Mouse (Mus musculus) lung, postnatal 0 days (tissue): ENCODE measurements around the gene Gm3238. TPM values are rescaled to one million over a fixed set of nuclear protein-coding genes. Genes with fewer than 3 reads are reported as not detected.
"Not testable (repeated sequence)": the region's sequence is repeated elsewhere in the genome, so short reads cannot be mapped to it uniquely, and the experiment has no call there.

Source experiments
- ATAC-seq: fragments of 200-750 bp; cut with Nextera tagmentation; 2 replicates; pipeline ENCODE4 v1.8.0; 2017; ENCODE audit warnings: moderate library complexity
- DNase-seq: peaks from one replicate; pipeline ENCODE4 v3.0.0-alpha.2; 2016; ENCODE audit warnings: low spot score
- H3K27ac ChIP-seq: fragments of 300-500 bp; sonication (generic); 2 replicates; pipeline ENCODE4 v1.5.1; 2014; ENCODE audit warnings: antibody characterized with exemption, mild to moderate bottlenecking, low read length, mixed read lengths
- H3K27me3 ChIP-seq: fragments of 300-500 bp; sonication (generic); replicated peaks from 2 replicates; pipeline ENCODE4 v1.6.1; 2014; ENCODE audit warnings: low read length, mixed read lengths; ENCODE audit not compliant: insufficient read depth
- H3K36me3 ChIP-seq: fragments of 300-500 bp; sonication (generic); 2 replicates; pipeline ENCODE4 v1.6.1; 2014; ENCODE audit warnings: low read length, mixed read lengths; ENCODE audit not compliant: insufficient read depth
- H3K4me1 ChIP-seq: fragments of 300-500 bp; sonication (generic); 2 replicates; pipeline ENCODE4 v1.6.1; 2014; ENCODE audit warnings: antibody characterized with exemption, low read depth, low read length, mixed read lengths; ENCODE audit not compliant: insufficient read depth
- H3K4me2 ChIP-seq: fragments of 300-500 bp; sonication (generic); replicated peaks from 2 replicates; pipeline ENCODE4 v1.6.1; 2014; ENCODE audit warnings: low read depth, mild to moderate bottlenecking, low read length, moderate library complexity, mixed read lengths
- H3K4me3 ChIP-seq: fragments of 300-500 bp; sonication (generic); 2 replicates; pipeline ENCODE4 v1.5.1; 2014; ENCODE audit warnings: low read depth, low read length
- H3K9ac ChIP-seq: fragments of 300-500 bp; sonication (generic); replicated peaks from 2 replicates; pipeline ENCODE4 v1.6.1; 2014; ENCODE audit warnings: low read depth, mild to moderate bottlenecking
- H3K9me3 ChIP-seq: fragments of 300-500 bp; sonication (generic); 2 replicates; pipeline ENCODE4 v1.6.1; 2016; ENCODE audit warnings: low read length, mixed read lengths
- CTCF ChIP-seq: IDR thresholded peaks from 2 replicates; pipeline ENCODE4 v1.5.1; 2016; ENCODE audit warnings: antibody characterized with exemption, mild to moderate bottlenecking
- EP300 ChIP-seq: IDR thresholded peaks from 2 replicates; pipeline ENCODE4 v1.6.1; 2016; ENCODE audit warnings: antibody characterized with exemption, mild to moderate bottlenecking, control low read depth
- WGBS: fragments of 180-500 bp; shearing (Covaris S2); extraction: QIAGEN DNeasy Blood & Tissue Kit; methylation state at CpG from one replicate; pipeline ENCODE4 v1.1.7; 2014; 5-methylcytosine and 5-hydroxymethylcytosine counted together
- polyA plus RNA-seq: library from polyadenylated mRNA; unstranded; fragments of >200 nt; fragmentation: Nextera tagmentation; extraction: Ambion mirVana; gene quantifications from 2 replicates; pipeline ENCODE4 v1.2.1, GENCODE M21; 2015

The Gm3238 gene
- polyA plus RNA-seq, 1 experiment from 2014 or later, result not detected

DNA sequence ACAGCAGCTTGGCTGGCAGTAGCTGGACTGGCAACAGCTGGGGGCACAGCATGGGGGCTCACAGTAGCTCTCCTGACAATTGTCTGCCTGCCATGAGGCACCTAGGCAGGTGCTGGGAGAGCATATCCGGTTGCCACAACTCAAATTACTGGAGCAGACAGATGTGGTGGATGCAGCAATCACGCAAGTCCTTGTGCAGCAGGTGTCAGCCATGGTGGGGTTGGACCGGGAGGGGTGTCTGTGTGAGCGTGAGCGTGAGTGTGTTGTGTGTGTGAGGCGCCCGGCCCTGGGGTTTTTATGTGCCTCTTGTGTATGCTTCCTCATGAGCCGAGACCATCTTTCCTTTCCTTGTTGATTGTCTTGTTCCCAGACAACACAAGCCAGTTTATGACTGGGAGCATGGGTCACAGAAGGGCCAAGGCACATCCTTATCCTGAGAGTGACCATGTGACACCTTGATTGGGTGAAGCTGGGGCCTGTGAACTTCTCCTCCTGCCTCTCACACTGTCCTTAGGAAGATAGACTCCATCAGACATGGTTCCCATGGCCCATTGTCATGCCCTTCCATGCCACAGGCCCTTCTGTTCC is 27.9 kb upstream of the Gm3238 start, which contains the start of gene Gm19668:
Gm19668 (minus strand) TSS at position 213 of the 588 bp plus-strand sequence.
- WGBS, result 59% methylated on average over 8 of the region's 8 CpGs
- no peak within 1 kb of the TSS for H3K4me3 ChIP-seq
- TF ChIP-seq CTCF (no peak), EP300 (no peak)
- no peaks in the 10 kb centered on the region for H3K27me3 ChIP-seq
- no peak within 1 kb of the TSS for H3K9ac ChIP-seq
- H3K36me3 ChIP-seq, result no peaks in the 10 kb centered on the region
- DNase-seq (no peak), ATAC-seq (no peak)
- no peak within 1 kb of the TSS for H3K4me2 ChIP-seq
- H3K27ac ChIP-seq, result no peak within 1 kb of the TSS
- no peaks in the 10 kb centered on the region; the same call in 1 of the 2 replicates for H3K4me1 ChIP-seq
- no peaks in the 10 kb centered on the region for H3K9me3 ChIP-seq

- not testable (repeated sequence) for ATAC-seq, H3K27ac ChIP-seq, H3K9ac ChIP-seq, H3K27me3 ChIP-seq, H3K9me3 ChIP-seq, DNase-seq, H3K36me3 ChIP-seq, H3K4me1 ChIP-seq, H3K4me3 ChIP-seq, H3K4me2 ChIP-seq
- WGBS, result 38% methylated on average over 3 of the region's 3 CpGs
Measured at GRCm38 (mm10) chr10:77798164-77798920, 27.2 kb upstream of the Gm3238 start.

- WGBS, result 6% methylated on average over 3 of the region's 3 CpGs
Measured at GRCm38 (mm10) chr10:77797677-77798076, 26.6 kb upstream of the Gm3238 start.

GRCm38 (mm10) chr10:77794976-77795375 is 23.9 kb upstream of the Gm3238 start, which contains the start of gene Gm9639:
Gene Gm9639, minus strand, starts transcription at chr10:77795076.
- H3K9ac ChIP-seq, result no peak within 1 kb of the TSS
- H3K36me3 ChIP-seq, result no peaks in the 10 kb centered on the region
- no peaks in the 10 kb centered on the region for H3K27me3 ChIP-seq
- H3K4me3 ChIP-seq, result no peak within 1 kb of the TSS
- no peak within 1 kb of the TSS for H3K27ac ChIP-seq
- no peak within 1 kb of the TSS for H3K4me2 ChIP-seq
- H3K4me1 ChIP-seq, result no peaks in the 10 kb centered on the region; the same call in 1 of the 2 replicates
- no peak for TF ChIP-seq EP300
- no peak for TF ChIP-seq CTCF
- DNase-seq (no peak), ATAC-seq (no peak)
- no peaks in the 10 kb centered on the region for H3K9me3 ChIP-seq
- 45% methylated on average over 2 of the region's 2 CpGs for WGBS

More at GRCm38 (mm10) chr10:77797677-77798076, 26.6 kb upstream of the Gm3238 start:
- no peaks in the 10 kb centered on the region; the same call in 1 of the 2 replicates for H3K4me1 ChIP-seq
- no peaks in the 10 kb centered on the region for H3K27me3 ChIP-seq
- no peak overlapping the region for H3K4me3 ChIP-seq
- TF ChIP-seq EP300 (no peak), CTCF (no peak)
- no peaks in the 10 kb centered on the region for H3K36me3 ChIP-seq
- H3K9me3 ChIP-seq, result no peaks in the 10 kb centered on the region
- H3K9ac ChIP-seq, result no peak overlapping the region
- DNase-seq (peak; percentile 6), ATAC-seq (no peak)
- no peak overlapping the region for H3K27ac ChIP-seq
- H3K4me2 ChIP-seq, result no peak overlapping the region

GRCm38 (mm10) chr10:77788621-77789020 is 17.5 kb upstream of the Gm3238 start:
- H3K4me2 ChIP-seq, result no peak overlapping the region
- TF ChIP-seq CTCF (no peak), EP300 (no peak)
- 75% methylated on average over 2 of the region's 2 CpGs for WGBS

GRCm38 (mm10) chr10:77787876-77788275 is 16.8 kb upstream of the Gm3238 start, which contains the start of gene Gm7137:
Gene Gm7137, minus strand, starts transcription at chr10:77788200.
- not testable (repeated sequence) for H3K36me3 ChIP-seq, H3K4me3 ChIP-seq, H3K4me2 ChIP-seq, H3K9me3 ChIP-seq, H3K27ac ChIP-seq, H3K9ac ChIP-seq, DNase-seq, H3K4me1 ChIP-seq, ATAC-seq, H3K27me3 ChIP-seq
- WGBS, result 80% methylated on average over 1 of the region's 1 CpGs

More at GRCm38 (mm10) chr10:77788621-77789020, 17.5 kb upstream of the Gm3238 start:
- Histone ChIP-seq H3K4me1 (no peaks in the 10 kb centered on the region), H3K9me3 (no peaks in the 10 kb centered on the region), H3K4me3 (no peak overlapping the region), H3K9ac (no peak overlapping the region), H3K27ac (no peak overlapping the region), H3K27me3 (no peaks in the 10 kb centered on the region), H3K36me3 (no peaks in the 10 kb centered on the region)
- ATAC-seq (no peak), DNase-seq (no peak)

GRCm38 (mm10) chr10:77783396-77783795 is 12.3 kb upstream of the Gm3238 start:
- H3K9me3 ChIP-seq, H3K9ac ChIP-seq, H3K36me3 ChIP-seq, ATAC-seq, H3K4me1 ChIP-seq, DNase-seq, H3K27me3 ChIP-seq, H3K27ac ChIP-seq, H3K4me2 ChIP-seq, H3K4me3 ChIP-seq: not testable (repeated sequence)
- 69% methylated on average over 1 of the region's 3 CpGs for WGBS

DNA sequence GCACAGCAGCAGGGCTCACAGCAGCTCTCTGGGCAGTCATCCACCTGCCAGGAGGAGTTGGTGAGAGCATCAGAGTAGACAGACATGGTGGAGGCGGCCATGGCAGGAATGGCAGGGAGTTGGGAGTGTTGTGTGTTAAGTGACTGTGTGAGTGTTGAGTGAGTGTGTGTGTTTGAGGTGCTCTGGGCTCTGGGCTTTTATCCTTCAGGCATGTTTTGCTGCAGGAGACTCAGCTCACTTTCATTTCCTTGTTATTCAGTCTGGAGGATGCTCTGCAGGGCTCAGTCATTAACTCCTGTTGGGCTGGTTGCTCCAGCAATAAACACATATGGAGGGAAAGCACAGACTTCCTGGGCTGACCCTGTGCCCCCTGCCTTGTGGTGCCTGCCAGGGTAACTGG is 11.3 kb upstream of the Gm3238 start, which contains the start of gene Gm3250:
Gm3250 (minus strand) TSS at position 101 of the 400 bp plus-strand sequence.
- not testable (repeated sequence) for H3K27me3 ChIP-seq, H3K4me1 ChIP-seq, H3K36me3 ChIP-seq, H3K4me2 ChIP-seq, H3K9me3 ChIP-seq, H3K4me3 ChIP-seq, ATAC-seq, DNase-seq, H3K9ac ChIP-seq, H3K27ac ChIP-seq
- 40% methylated on average over 1 of the region's 1 CpGs for WGBS

DNA sequence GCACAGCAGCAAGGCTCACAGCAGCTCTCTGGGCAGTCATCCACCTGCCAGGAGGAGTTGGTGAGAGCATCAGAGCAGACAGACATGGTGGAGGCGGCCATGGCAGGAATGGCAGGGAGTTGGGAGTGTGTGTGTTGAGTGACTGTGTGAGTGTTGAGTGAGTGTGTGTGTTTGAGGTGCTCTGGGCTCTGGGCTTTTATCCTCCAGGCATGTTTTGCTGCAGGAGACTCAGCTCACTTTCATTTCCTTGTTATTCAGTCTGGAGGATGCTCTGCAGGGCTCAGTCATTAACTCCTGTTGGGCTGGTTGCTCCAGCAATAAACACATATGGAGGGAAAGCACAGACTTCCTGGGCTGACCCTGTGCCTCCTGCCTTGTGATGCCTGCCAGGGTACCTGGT is 5.7 kb upstream of the Gm3238 start, which contains the start of gene Gm7138:
Gm7138 (minus strand) TSS at position 101 of the 400 bp plus-strand sequence.
- H3K36me3 ChIP-seq, H3K27me3 ChIP-seq, H3K27ac ChIP-seq, H3K4me3 ChIP-seq, H3K4me2 ChIP-seq, ATAC-seq, H3K9me3 ChIP-seq, DNase-seq, H3K9ac ChIP-seq, H3K4me1 ChIP-seq: not testable (repeated sequence)
- WGBS, result 50% methylated on average over 1 of the region's 1 CpGs
